Mouse (Mus musculus): ENCODE measurements around the gene Olfm1. TPM values are rescaled to one million over a fixed set of nuclear protein-coding genes. Genes with fewer than 3 reads are reported as not detected.

Gene Olfm1
- polyA plus RNA-seq, 1 experiment from 2014 or later = 6.9 TPM

GRCm38 (mm10) chr2:28267776-28268275, 75.0 kb downstream of the Olfm1 start:
- ATAC-seq (replicated peaks; ENCODE audit: insufficient number of reproducible peaks, insufficient read depth, low FRiP score, low read depth) = no peak
- Histone ChIP-seq H3K9ac (no peak overlapping the region), H3K4me2 (no peak overlapping the region), H3K9me3 (replicated peaks) (no peaks in the 10 kb centered on the region), H3K4me3 (no peak overlapping the region), H3K27ac (no peak overlapping the region), H3K4me1 (replicated peaks) (peaks cover 6% of the 10 kb centered on the region; the same call in 1 of the 2 replicates), H3K27me3 (no peaks in the 10 kb centered on the region), H3K36me3 (no peaks in the 10 kb centered on the region)
- WGBS = 77% methylated on average over 3 of the region's 3 CpGs

- Histone ChIP-seq H3K4me3 (no peak overlapping the region), H3K36me3 (no peaks in the 10 kb centered on the region), H3K27me3 (no peaks in the 10 kb centered on the region), H3K4me1 (replicated peaks) (peaks cover 6% of the 10 kb centered on the region; the same call in 1 of the 2 replicates), H3K9me3 (replicated peaks) (no peaks in the 10 kb centered on the region), H3K9ac (no peak overlapping the region), H3K4me2 (no peak overlapping the region), H3K27ac (no peak overlapping the region)
- ATAC-seq (replicated peaks; ENCODE audit: insufficient number of reproducible peaks, insufficient read depth, low FRiP score, low read depth) = no peak
- 26% methylated on average over 4 of the region's 4 CpGs for WGBS
Observed at GRCm38 (mm10) chr2:28270561-28270960, 77.8 kb downstream of the Olfm1 start.

- H3K9me3 ChIP-seq (replicated peaks) = no peaks in the 10 kb centered on the region
- peaks cover 12% of the 10 kb centered on the region for H3K4me1 ChIP-seq (replicated peaks)
- ATAC-seq (replicated peaks; ENCODE audit: insufficient number of reproducible peaks, insufficient read depth, low FRiP score, low read depth) = no peak
- no peak overlapping the region for H3K4me2 ChIP-seq
- H3K27ac ChIP-seq = no peak overlapping the region
- WGBS = 74% methylated on average over 11 of the region's 11 CpGs
- H3K4me3 ChIP-seq = no peak overlapping the region
- no peaks in the 10 kb centered on the region for H3K36me3 ChIP-seq
- no peaks in the 10 kb centered on the region for H3K27me3 ChIP-seq
- H3K9ac ChIP-seq = no peak overlapping the region
Observed at GRCm38 (mm10) chr2:28272218-28272965, 79.6 kb downstream of the Olfm1 start.

GRCm38 (mm10) chr2:28274006-28274405, 81.2 kb downstream of the Olfm1 start:
- WGBS = 79% methylated on average over 5 of the region's 5 CpGs
- Histone ChIP-seq H3K9ac (no peak overlapping the region), H3K4me3 (no peak overlapping the region), H3K36me3 (no peaks in the 10 kb centered on the region), H3K9me3 (replicated peaks) (no peaks in the 10 kb centered on the region), H3K4me1 (replicated peaks) (peaks cover 25% of the 10 kb centered on the region), H3K4me2 (no peak overlapping the region), H3K27ac (no peak overlapping the region), H3K27me3 (no peaks in the 10 kb centered on the region)
- no peak for ATAC-seq (replicated peaks; ENCODE audit: insufficient number of reproducible peaks, insufficient read depth, low FRiP score, low read depth)

- ATAC-seq (replicated peaks; ENCODE audit: insufficient number of reproducible peaks, insufficient read depth, low FRiP score, low read depth) = no peak
- Histone ChIP-seq H3K27me3 (no peaks in the 10 kb centered on the region), H3K4me3 (no peak overlapping the region), H3K4me1 (replicated peaks) (peaks cover 31% of the 10 kb centered on the region), H3K36me3 (no peaks in the 10 kb centered on the region), H3K4me2 (no peak overlapping the region), H3K9ac (no peak overlapping the region), H3K9me3 (replicated peaks) (no peaks in the 10 kb centered on the region), H3K27ac (no peak overlapping the region)
- 76% methylated on average over 3 of the region's 3 CpGs for WGBS
Observed at GRCm38 (mm10) chr2:28275345-28275744, 82.6 kb downstream of the Olfm1 start.

GRCm38 (mm10) chr2:28278150-28278549, 85.4 kb downstream of the Olfm1 start:
- Histone ChIP-seq H3K27me3 (no peaks in the 10 kb centered on the region), H3K36me3 (no peaks in the 10 kb centered on the region), H3K9ac (no peak overlapping the region), H3K4me1 (replicated peaks) (peaks cover 26% of the 10 kb centered on the region), H3K4me2 (no peak overlapping the region), H3K4me3 (no peak overlapping the region), H3K9me3 (replicated peaks) (no peaks in the 10 kb centered on the region), H3K27ac (no peak overlapping the region)
- no peak for ATAC-seq (replicated peaks; ENCODE audit: insufficient number of reproducible peaks, insufficient read depth, low FRiP score, low read depth)
- 11% methylated on average over 7 of the region's 7 CpGs for WGBS

GRCm38 (mm10) chr2:28278853-28279252, 86.1 kb downstream of the Olfm1 start:
- no peaks in the 10 kb centered on the region for H3K36me3 ChIP-seq
- no peak overlapping the region for H3K4me3 ChIP-seq
- H3K4me1 ChIP-seq (replicated peaks) = peaks cover 26% of the 10 kb centered on the region
- no peaks in the 10 kb centered on the region for H3K9me3 ChIP-seq (replicated peaks)
- ATAC-seq (replicated peaks; ENCODE audit: insufficient number of reproducible peaks, insufficient read depth, low FRiP score, low read depth) = 0 out of 2 replicates have a peak, but pooled peaks have one; percentile 44
- no peak overlapping the region for H3K4me2 ChIP-seq
- 54% methylated on average over 10 of the region's 10 CpGs for WGBS
- no peaks in the 10 kb centered on the region for H3K27me3 ChIP-seq
- peak overlapping the region; percentile 58 for H3K27ac ChIP-seq
- H3K9ac ChIP-seq = no peak overlapping the region

Other genes with a start within 250 kb of the Olfm1 start
- gene Fcnb, start 108.1 kb upstream of the Olfm1 start, polyA plus RNA-seq (2015; fragmentation: Nextera tagmentation; extraction: Ambion mirVana) = 0.28 and 0.82 TPM in 2 replicates